Mouse (Mus musculus): ENCODE results near the gene Ptprm. TPM values are rescaled to one million over a fixed set of nuclear protein-coding genes. Genes with fewer than 3 reads are reported as not detected.

Gene Ptprm
- polyA plus RNA-seq, 1 experiment from 2014 or later, result 13.7 TPM

DNA sequence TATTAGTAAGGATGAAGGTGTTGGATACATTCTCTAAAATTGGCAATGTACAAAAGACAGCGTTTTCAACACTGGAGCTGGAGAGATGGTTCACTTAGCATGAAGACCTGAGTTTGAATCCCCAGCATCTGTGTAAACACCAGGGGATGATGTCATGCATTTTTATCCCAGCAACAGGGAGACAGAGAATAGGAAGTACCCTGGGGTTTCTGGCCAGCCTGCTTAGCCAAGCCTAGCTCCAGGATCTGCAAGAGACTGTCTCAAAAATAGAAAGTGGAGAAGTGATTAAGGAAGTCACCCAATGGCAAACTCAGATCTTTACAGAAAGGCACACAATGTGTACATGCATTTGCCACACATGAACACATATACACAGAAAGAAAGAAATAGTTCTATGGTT lies 174.8 kb downstream of the Ptprm start:
- no peak overlapping the region for H3K4me3 ChIP-seq (replicated peaks; ENCODE audit: low read length)
- H3K27ac ChIP-seq (ENCODE audit: low read length), result no peak overlapping the region
- 95% methylated on average over 1 of the region's 1 CpGs for WGBS
- no peak for ATAC-seq
- no peaks in the 10 kb centered on the region for H3K27me3 ChIP-seq (replicated peaks; ENCODE audit: control insufficient read depth, insufficient read depth, low read length)
- no peaks in the 10 kb centered on the region for H3K4me1 ChIP-seq (replicated peaks; ENCODE audit: control insufficient read depth, insufficient read depth, low read length)
- no peaks in the 10 kb centered on the region for H3K36me3 ChIP-seq (ENCODE audit: control insufficient read depth, insufficient read depth)
- H3K4me2 ChIP-seq (ENCODE audit: low read length), result no peak overlapping the region
- no peaks in the 10 kb centered on the region for H3K9me3 ChIP-seq (ENCODE audit: control insufficient read depth, low read length)
- H3K9ac ChIP-seq (replicated peaks; ENCODE audit: low read depth, low read length), result no peak overlapping the region

DNA sequence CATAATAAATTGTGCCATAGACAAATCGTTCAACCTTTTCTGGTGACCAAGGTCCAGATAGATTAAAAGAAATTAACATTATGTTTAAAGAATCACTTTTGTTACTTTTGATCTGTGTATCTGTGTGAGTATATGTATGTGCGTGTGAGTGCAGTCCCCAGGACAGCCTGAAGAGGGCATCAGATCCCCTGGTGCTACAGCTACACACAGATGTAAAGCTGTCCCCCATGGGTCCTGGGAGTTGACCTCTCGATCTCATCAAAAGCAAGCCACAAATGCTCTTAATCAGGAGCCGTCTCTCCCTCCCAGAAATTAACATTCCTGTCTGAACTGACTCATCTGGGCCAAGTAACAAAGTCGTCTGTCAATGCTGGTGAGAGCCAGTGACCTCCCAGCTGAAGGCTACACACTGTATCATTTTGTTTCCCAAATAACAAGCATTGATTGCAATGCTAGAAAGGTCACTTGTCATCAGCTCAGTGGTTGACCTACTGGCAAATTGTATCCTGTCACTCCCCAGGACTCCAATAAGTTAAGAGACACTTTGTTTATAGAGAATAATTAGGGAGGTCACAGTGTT lies 175.5 kb downstream of the Ptprm start:
- Histone ChIP-seq H3K9me3 (ENCODE audit: control insufficient read depth, low read length) (no peaks in the 10 kb centered on the region), H3K4me3 (replicated peaks; ENCODE audit: low read length) (no peak overlapping the region), H3K9ac (replicated peaks; ENCODE audit: low read depth, low read length) (no peak overlapping the region), H3K27me3 (replicated peaks; ENCODE audit: control insufficient read depth, insufficient read depth, low read length) (no peaks in the 10 kb centered on the region), H3K36me3 (ENCODE audit: control insufficient read depth, insufficient read depth) (no peaks in the 10 kb centered on the region), H3K27ac (ENCODE audit: low read length) (no peak overlapping the region), H3K4me2 (ENCODE audit: low read length) (no peak overlapping the region), H3K4me1 (replicated peaks; ENCODE audit: control insufficient read depth, insufficient read depth, low read length) (no peaks in the 10 kb centered on the region)
- no peak for ATAC-seq
- 88% methylated on average over 5 of the region's 5 CpGs for WGBS

DNA sequence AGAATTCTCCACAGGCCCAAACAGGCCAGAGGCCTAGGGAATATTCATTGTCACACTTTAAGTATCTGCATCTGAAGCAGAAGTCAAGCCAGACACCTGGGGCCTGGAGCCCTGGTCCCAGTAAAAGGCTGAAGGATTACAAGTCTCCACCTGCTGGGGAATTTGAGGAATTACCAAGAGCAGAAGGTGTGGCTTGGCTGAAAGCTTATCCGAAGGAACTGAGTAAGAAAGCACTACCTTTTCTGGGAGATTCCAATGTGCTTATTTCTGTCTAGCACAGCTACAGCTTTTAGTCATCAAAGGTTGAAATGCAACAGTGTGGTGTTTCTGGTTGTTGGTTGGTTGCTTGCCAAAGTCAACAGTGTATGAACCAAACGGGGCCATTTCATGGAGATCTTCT lies 178.4 kb downstream of the Ptprm start:
- H3K4me3 ChIP-seq (replicated peaks; ENCODE audit: low read length), result no peak overlapping the region

DNA sequence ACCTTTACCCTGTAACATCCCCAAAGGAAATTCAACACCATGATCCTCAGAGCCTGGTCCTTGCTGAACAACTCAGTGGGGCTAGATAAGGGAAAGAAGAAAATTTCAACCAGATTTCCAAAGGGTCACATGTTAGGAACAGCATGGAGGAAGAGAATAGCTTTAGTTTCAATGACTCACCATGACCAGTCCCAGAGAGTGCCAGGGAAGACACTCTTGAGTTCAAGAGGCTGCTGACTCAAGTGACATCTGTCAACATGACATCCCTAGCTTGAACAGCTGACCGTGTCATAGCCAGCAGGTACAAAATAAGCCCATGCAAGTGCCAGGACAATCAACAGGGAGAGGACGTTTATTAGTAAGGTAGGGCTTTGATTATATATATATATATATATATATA lies 182.9 kb downstream of the Ptprm start:
- WGBS, result 86% methylated on average over 2 of the region's 2 CpGs
- no peak overlapping the region for H3K4me2 ChIP-seq (ENCODE audit: low read length)
- H3K9ac ChIP-seq (replicated peaks; ENCODE audit: low read depth, low read length), result no peak overlapping the region
- peaks cover 3% of the 10 kb centered on the region; the same call in 1 of the 2 replicates for H3K4me1 ChIP-seq (replicated peaks; ENCODE audit: control insufficient read depth, insufficient read depth, low read length)
- H3K9me3 ChIP-seq (ENCODE audit: control insufficient read depth, low read length), result no peaks in the 10 kb centered on the region
- no peak overlapping the region for H3K4me3 ChIP-seq (replicated peaks; ENCODE audit: low read length)
- no peaks in the 10 kb centered on the region for H3K36me3 ChIP-seq (ENCODE audit: control insufficient read depth, insufficient read depth)
- no peak for ATAC-seq
- H3K27me3 ChIP-seq (replicated peaks; ENCODE audit: control insufficient read depth, insufficient read depth, low read length), result no peaks in the 10 kb centered on the region; the same call in 1 of the 2 replicates
- no peak overlapping the region for H3K27ac ChIP-seq (ENCODE audit: low read length)

More for the DNA sequence above, 178.4 kb downstream of the Ptprm start:
- no peaks in the 10 kb centered on the region for H3K9me3 ChIP-seq (ENCODE audit: control insufficient read depth, low read length)
- WGBS, result 56% methylated on average over 2 of the region's 2 CpGs
- no peaks in the 10 kb centered on the region for H3K36me3 ChIP-seq (ENCODE audit: control insufficient read depth, insufficient read depth)
- H3K9ac ChIP-seq (replicated peaks; ENCODE audit: low read depth, low read length), result no peak overlapping the region
- no peaks in the 10 kb centered on the region; the same call in 1 of the 2 replicates for H3K4me1 ChIP-seq (replicated peaks; ENCODE audit: control insufficient read depth, insufficient read depth, low read length)
- H3K4me2 ChIP-seq (ENCODE audit: low read length), result no peak overlapping the region
- no peak overlapping the region for H3K27ac ChIP-seq (ENCODE audit: low read length)
- no peaks in the 10 kb centered on the region for H3K27me3 ChIP-seq (replicated peaks; ENCODE audit: control insufficient read depth, insufficient read depth, low read length)
- ATAC-seq, result no peak; the same call in 1 of the 2 replicates

DNA sequence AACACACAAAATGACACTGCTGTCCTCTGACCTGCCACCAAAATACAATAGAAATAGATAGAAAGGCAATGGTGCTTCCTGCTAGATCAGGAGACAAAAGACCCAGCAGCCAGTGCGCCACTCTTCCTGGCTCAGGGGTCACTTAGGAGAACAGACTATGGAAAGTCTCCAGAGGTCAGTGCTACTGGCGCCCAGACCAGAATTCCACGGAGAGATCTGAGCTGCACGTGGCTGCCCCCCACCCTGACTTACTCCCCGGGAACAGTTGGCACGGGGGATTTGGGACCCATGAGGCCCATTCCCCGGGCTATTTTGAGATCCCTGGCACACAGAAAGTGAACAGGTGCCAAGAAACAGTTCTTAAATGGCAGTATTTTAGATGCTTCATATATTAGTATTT lies 183.6 kb downstream of the Ptprm start:
- Histone ChIP-seq H3K9ac (replicated peaks; ENCODE audit: low read depth, low read length) (no peak overlapping the region), H3K4me2 (ENCODE audit: low read length) (no peak overlapping the region), H3K27ac (ENCODE audit: low read length) (no peak overlapping the region), H3K27me3 (replicated peaks; ENCODE audit: control insufficient read depth, insufficient read depth, low read length) (no peaks in the 10 kb centered on the region; the same call in 1 of the 2 replicates), H3K9me3 (ENCODE audit: control insufficient read depth, low read length) (no peaks in the 10 kb centered on the region), H3K36me3 (ENCODE audit: control insufficient read depth, insufficient read depth) (no peaks in the 10 kb centered on the region), H3K4me3 (replicated peaks; ENCODE audit: low read length) (no peak overlapping the region), H3K4me1 (replicated peaks; ENCODE audit: control insufficient read depth, insufficient read depth, low read length) (peaks cover 3% of the 10 kb centered on the region; the same call in 1 of the 2 replicates)
- ATAC-seq, result no peak
- 73% methylated on average over 7 of the region's 7 CpGs for WGBS

DNA sequence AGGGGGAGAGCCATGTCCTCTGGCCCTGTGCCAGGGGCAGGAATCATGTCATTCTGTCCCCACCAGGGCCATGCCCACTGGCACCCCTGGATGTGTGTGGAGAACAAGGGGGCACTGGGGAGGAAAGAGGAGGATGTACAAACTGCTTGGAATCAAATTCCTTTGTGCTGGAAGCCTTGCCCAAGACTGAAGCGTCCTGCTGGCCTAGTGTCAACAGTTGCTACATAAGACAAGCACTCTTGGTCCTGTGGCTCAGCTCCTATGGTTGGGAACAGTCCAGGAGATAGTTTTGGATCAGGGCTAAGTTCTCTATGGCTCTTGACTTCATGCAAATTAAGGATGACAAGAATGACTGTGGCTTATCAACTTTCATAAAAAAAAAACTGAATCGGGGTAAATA lies 188.4 kb downstream of the Ptprm start:
- H3K4me2 ChIP-seq (ENCODE audit: low read length), result no peak overlapping the region
- H3K27ac ChIP-seq (ENCODE audit: low read length), result no peak overlapping the region
- H3K4me1 ChIP-seq (replicated peaks; ENCODE audit: control insufficient read depth, insufficient read depth, low read length), result peaks cover 3% of the 10 kb centered on the region; the same call in 1 of the 2 replicates
- ATAC-seq, result no peak
- no peak overlapping the region for H3K9ac ChIP-seq (replicated peaks; ENCODE audit: low read depth, low read length)
- WGBS, result 94% methylated on average over 2 of the region's 2 CpGs
- H3K36me3 ChIP-seq (ENCODE audit: control insufficient read depth, insufficient read depth), result no peaks in the 10 kb centered on the region
- no peaks in the 10 kb centered on the region for H3K9me3 ChIP-seq (ENCODE audit: control insufficient read depth, low read length)
- no peaks in the 10 kb centered on the region; the same call in 1 of the 2 replicates for H3K27me3 ChIP-seq (replicated peaks; ENCODE audit: control insufficient read depth, insufficient read depth, low read length)
- no peak overlapping the region for H3K4me3 ChIP-seq (replicated peaks; ENCODE audit: low read length)

DNA sequence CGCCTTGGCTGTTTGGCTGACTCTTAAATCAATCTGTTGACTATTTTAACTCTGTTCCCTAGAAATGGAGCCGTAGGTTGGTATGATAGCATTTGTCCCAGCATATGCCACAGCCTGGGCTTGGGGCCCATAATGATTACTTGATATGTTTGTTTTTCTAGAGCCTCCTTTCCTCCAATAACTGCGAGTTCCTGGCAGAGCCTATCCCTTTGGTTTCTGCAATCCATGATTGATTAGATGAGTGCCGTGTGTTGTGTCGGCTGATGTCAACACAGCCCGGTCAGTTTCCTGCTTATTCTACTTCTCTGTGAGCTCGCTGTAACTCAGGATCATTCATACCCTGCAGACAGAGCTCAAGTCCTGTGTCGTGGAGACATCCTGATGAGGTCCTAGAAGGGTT lies 194.6 kb downstream of the Ptprm start:
- peak; percentile 43; the same call in 1 of the 2 replicates for ATAC-seq
- no peak overlapping the region for H3K4me3 ChIP-seq (replicated peaks; ENCODE audit: low read length)
- no peaks in the 10 kb centered on the region for H3K9me3 ChIP-seq (ENCODE audit: control insufficient read depth, low read length)
- no peak overlapping the region for H3K4me2 ChIP-seq (ENCODE audit: low read length)
- 67% methylated on average over 8 of the region's 8 CpGs for WGBS
- H3K27ac ChIP-seq (ENCODE audit: low read length), result no peak overlapping the region
- no peak overlapping the region for H3K9ac ChIP-seq (replicated peaks; ENCODE audit: low read depth, low read length)
- no peaks in the 10 kb centered on the region for H3K36me3 ChIP-seq (ENCODE audit: control insufficient read depth, insufficient read depth)
- no peaks in the 10 kb centered on the region for H3K27me3 ChIP-seq (replicated peaks; ENCODE audit: control insufficient read depth, insufficient read depth, low read length)
- H3K4me1 ChIP-seq (replicated peaks; ENCODE audit: control insufficient read depth, insufficient read depth, low read length), result peaks cover 4% of the 10 kb centered on the region; the same call in 1 of the 2 replicates

DNA sequence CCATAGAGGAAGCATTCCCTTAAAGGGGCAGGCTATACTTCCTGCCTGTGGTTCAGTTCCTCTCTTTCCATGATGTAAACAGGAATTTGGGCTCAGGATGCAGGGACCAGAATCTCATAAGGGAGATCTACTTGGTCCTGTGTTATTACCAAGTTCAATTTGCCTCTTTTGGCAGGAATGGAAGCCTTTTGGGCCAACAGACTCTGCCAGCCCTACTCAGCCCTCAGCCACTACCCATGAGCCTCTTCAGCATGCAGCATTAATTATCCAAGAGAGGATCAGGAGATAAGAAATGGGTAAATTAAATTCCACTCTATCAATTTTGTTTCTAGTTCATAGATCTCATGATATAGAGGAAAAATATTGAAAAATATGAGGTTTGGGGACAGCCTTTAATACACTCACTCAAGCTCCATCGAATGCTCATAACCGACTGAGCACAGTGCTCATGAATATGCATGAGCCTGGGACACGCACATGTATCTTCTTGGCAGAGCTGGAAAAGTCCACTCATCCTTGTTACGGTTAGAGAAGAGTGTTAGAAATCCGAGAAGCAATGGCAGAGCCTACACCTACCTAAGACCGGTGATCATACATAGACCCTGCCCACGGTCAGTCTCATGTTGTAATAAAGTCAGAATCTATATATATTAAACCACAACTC lies 197.0 kb downstream of the Ptprm start:
- no peak overlapping the region for H3K27ac ChIP-seq (ENCODE audit: low read length)
- peak; percentile 64; the same call in 1 of the 2 replicates for ATAC-seq

DNA sequence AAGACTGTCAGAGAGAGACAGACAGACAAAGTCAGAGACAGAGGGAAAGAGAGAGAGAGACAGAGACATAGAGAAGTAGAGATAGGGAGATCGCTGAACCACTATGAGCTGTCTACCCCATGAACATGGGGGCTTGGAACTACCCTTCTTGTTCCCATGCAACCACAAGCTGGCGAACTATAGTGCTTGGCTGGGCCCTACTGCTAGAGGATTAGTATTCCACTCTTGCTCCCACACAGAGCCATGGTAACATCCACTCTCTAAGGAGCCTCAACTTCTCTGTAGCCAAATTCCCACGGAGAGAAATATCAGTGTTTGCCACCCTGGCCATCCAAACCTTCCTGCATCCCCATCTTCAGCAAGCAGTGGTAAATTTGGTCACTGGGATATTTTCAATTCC lies 202.0 kb downstream of the Ptprm start:
- 86% methylated on average over 3 of the region's 3 CpGs for WGBS
- H3K9ac ChIP-seq (replicated peaks; ENCODE audit: low read depth, low read length), result no peak overlapping the region
- no peaks in the 10 kb centered on the region for H3K36me3 ChIP-seq (ENCODE audit: control insufficient read depth, insufficient read depth)
- H3K4me3 ChIP-seq (replicated peaks; ENCODE audit: low read length), result no peak overlapping the region
- no peak overlapping the region for H3K4me2 ChIP-seq (ENCODE audit: low read length)
- H3K27me3 ChIP-seq (replicated peaks; ENCODE audit: control insufficient read depth, insufficient read depth, low read length), result no peaks in the 10 kb centered on the region
- no peak for ATAC-seq
- no peak overlapping the region for H3K27ac ChIP-seq (ENCODE audit: low read length)
- H3K9me3 ChIP-seq (ENCODE audit: control insufficient read depth, low read length), result no peaks in the 10 kb centered on the region
- H3K4me1 ChIP-seq (replicated peaks; ENCODE audit: control insufficient read depth, insufficient read depth, low read length), result peaks cover 4% of the 10 kb centered on the region; the same call in 1 of the 2 replicates

More for the DNA sequence above, 197.0 kb downstream of the Ptprm start:
- no peaks in the 10 kb centered on the region for H3K27me3 ChIP-seq (replicated peaks; ENCODE audit: control insufficient read depth, insufficient read depth, low read length)
- H3K9ac ChIP-seq (replicated peaks; ENCODE audit: low read depth, low read length), result no peak overlapping the region
- H3K4me3 ChIP-seq (replicated peaks; ENCODE audit: low read length), result no peak overlapping the region
- 60% methylated on average over 7 of the region's 7 CpGs for WGBS
- H3K4me2 ChIP-seq (ENCODE audit: low read length), result no peak overlapping the region
- peaks cover 4% of the 10 kb centered on the region; the same call in 1 of the 2 replicates for H3K4me1 ChIP-seq (replicated peaks; ENCODE audit: control insufficient read depth, insufficient read depth, low read length)
- H3K9me3 ChIP-seq (ENCODE audit: control insufficient read depth, low read length), result no peaks in the 10 kb centered on the region
- no peaks in the 10 kb centered on the region for H3K36me3 ChIP-seq (ENCODE audit: control insufficient read depth, insufficient read depth)
